Mouse (Mus musculus): ENCODE measurements at regions not wholly inside any gene's neighbourhood (a gene's known extent, or its start where the extent isn't known, plus 50 kb on each side); places are given as distances from the start of the nearest gene placed in this dataset.

GRCm38 (mm10) chrX:47330969-47331368 lies 561.8 kb downstream of the Smarca1 start:
- no peak for DNase-seq (ENCODE audit: low read depth, low spot score)

GRCm38 (mm10) chrX:47328817-47329216 lies 564.0 kb downstream of the Smarca1 start:
- peak; percentile 33 for DNase-seq (ENCODE audit: low read depth, low spot score)

- DNase-seq (ENCODE audit: low read depth, low spot score), result no peak
These were observed 577.0 kb downstream of the Smarca1 start for GRCm38 (mm10) chrX:47315810-47316209.

- DNase-seq (ENCODE audit: low read depth, low spot score), result no peak
These were observed 585.6 kb downstream of the Smarca1 start for GRCm38 (mm10) chrX:47307140-47307539.

- no peak for DNase-seq (ENCODE audit: low read depth, low spot score)
These were observed 589.2 kb downstream of the Smarca1 start for GRCm38 (mm10) chrX:47303547-47303946.

- peak; percentile 11 for DNase-seq (ENCODE audit: low read depth, low spot score)
These were observed 600.1 kb downstream of the Smarca1 start for GRCm38 (mm10) chrX:47292548-47293147.
